Mouse (Mus musculus) macrophage (primary cell): Measurements from ENCODE around the gene Arf3. TPM values are rescaled to one million over a fixed set of nuclear protein-coding genes. Genes with fewer than 3 reads are reported as not detected.
"Not testable (repeated sequence)": the region's sequence is repeated elsewhere in the genome, so short reads cannot be mapped to it uniquely, and the experiment has no call there.

Experiments
- H3K27ac ChIP-seq: fragments of 350-480 bp; formaldehyde crosslinking; 2 replicates; pipeline ENCODE4 v1.9.0; 2021
- H3K36me3 ChIP-seq: fragments of 350-480 bp; formaldehyde crosslinking; 2 replicates; pipeline ENCODE4 v1.9.0; 2021; ENCODE audit errors: inconsistent target
- H3K4me3 ChIP-seq: fragments of 350-480 bp; formaldehyde crosslinking; 2 replicates; pipeline ENCODE4 v1.9.0; 2021; ENCODE audit errors: inconsistent target
- H3K79me2 ChIP-seq: fragments of 350-480 bp; formaldehyde crosslinking; 2 replicates; pipeline ENCODE4 v1.9.0; 2021; ENCODE audit errors: inconsistent target
- WGBS: methylation state at CpG from one replicate; pipeline ENCODE4 v1.1.7; 2026; ENCODE audit warnings: inconsistent platforms; ENCODE audit not compliant: missing documents; 5-methylcytosine and 5-hydroxymethylcytosine counted together
- polyA plus RNA-seq: library from polyadenylated mRNA; stranded (reverse); fragments of 250-400 nt; gene quantifications from 3 replicates; pipeline ENCODE4 v1.2.4, GENCODE M21; 2018; ENCODE audit warnings: inconsistent platforms
- total RNA-seq, 78 experiments: library from RNA; depleted of rRNA; stranded (reverse); fragments of 250-400 nt; gene quantifications; 1 replicate in 9 of 78; 2 replicates in 24 of 78; 3 replicates in 43 of 78; 4 replicates in 2 of 78; pipeline ENCODE4 v1.2.4; 2018; ENCODE audit warnings: inconsistent platforms in 56 of 78

The Arf3 gene
- total RNA-seq (2018; cell fraction: chromatin; rRNA removed), result 10 to 100 TPM; 11.7 to 61.5 (median 34.6) TPM
- 100 to 1,000 TPM; 102 to 153 (median 124) TPM for total RNA-seq (2018; cell fraction: cytosol; rRNA removed)
- total RNA-seq (2018; cell fraction: nucleus; rRNA removed), result 100 to 1,000 TPM in 11 of 26 experiments, 10 to 100 TPM in 15; 38.8 to 175 (median 97.1) TPM
- 95.4 to 100 TPM (median 98.2 TPM) in 3 replicates for polyA plus RNA-seq

GRCm38 (mm10) chr15:98762670-98763529, at the start of gene Arf3:
Gene Arf3, minus strand, starts transcription at chr15:98763214.
- Histone ChIP-seq H3K36me3 (no peaks in the 10 kb centered on the region), H3K79me2 (peaks cover 47% of the 10 kb centered on the region), H3K27ac (peak within 1 kb of the TSS; percentile 55), H3K4me3 (peak within 1 kb of the TSS; percentile 58)
- under 1% methylated on average over 63 of the region's 76 CpGs for WGBS

- H3K27ac ChIP-seq, H3K4me3 ChIP-seq, H3K79me2 ChIP-seq: not testable (repeated sequence)
- peaks cover 24% of the 10 kb centered on the region; the same call in 1 of the 2 replicates for H3K36me3 ChIP-seq
- 85% methylated on average over 6 of the region's 6 CpGs for WGBS
These were observed 47.2 kb upstream of the Arf3 start for GRCm38 (mm10) chr15:98810212-98810611.

GRCm38 (mm10) chr15:98809390-98809789, 46.4 kb upstream of the Arf3 start, which contains the start of gene Ddn:
Gene Ddn, minus strand, starts transcription at chr15:98809490.
- 94% methylated on average over 3 of the region's 3 CpGs for WGBS
- Histone ChIP-seq H3K27ac (no peak within 1 kb of the TSS), H3K36me3 (peaks cover 21% of the 10 kb centered on the region; the same call in 1 of the 2 replicates), H3K4me3 (no peak within 1 kb of the TSS), H3K79me2 (no peaks in the 10 kb centered on the region)

- Histone ChIP-seq H3K79me2 (no peaks in the 10 kb centered on the region), H3K4me3 (no peak overlapping the region), H3K36me3 (peaks cover 14% of the 10 kb centered on the region; the same call in 1 of the 2 replicates), H3K27ac (no peak overlapping the region)
- 31% methylated on average over 6 of the region's 6 CpGs for WGBS
These were observed 45.7 kb upstream of the Arf3 start for GRCm38 (mm10) chr15:98808651-98809134.

- H3K4me3 ChIP-seq, result no peak overlapping the region
- no peak overlapping the region for H3K27ac ChIP-seq
- WGBS, result 3% methylated on average over 33 of the region's 34 CpGs
- no peaks in the 10 kb centered on the region for H3K79me2 ChIP-seq
- peaks cover 8% of the 10 kb centered on the region; the same call in 1 of the 2 replicates for H3K36me3 ChIP-seq
These were observed 45.1 kb upstream of the Arf3 start for GRCm38 (mm10) chr15:98807895-98808650.

- H3K27ac ChIP-seq, result no peak overlapping the region
- H3K4me3 ChIP-seq, result no peak overlapping the region
- WGBS, result 5% methylated on average over 56 of the region's 58 CpGs
- no peaks in the 10 kb centered on the region for H3K79me2 ChIP-seq
- H3K36me3 ChIP-seq, result 0 out of 2 replicates have a peak, but pooled peaks cover 5% of the 10 kb centered on the region
These were observed 44.1 kb upstream of the Arf3 start for GRCm38 (mm10) chr15:98806809-98807770.

GRCm38 (mm10) chr15:98806071-98806808, 43.2 kb upstream of the Arf3 start:
- H3K27ac ChIP-seq, result no peak overlapping the region
- no peaks in the 10 kb centered on the region for H3K79me2 ChIP-seq
- H3K36me3 ChIP-seq, result 0 out of 2 replicates have a peak, but pooled peaks cover 4% of the 10 kb centered on the region
- no peak overlapping the region for H3K4me3 ChIP-seq
- WGBS, result 35% methylated on average over 30 of the region's 30 CpGs

GRCm38 (mm10) chr15:98805324-98806040, 42.5 kb upstream of the Arf3 start:
- 3% methylated on average over 64 of the region's 64 CpGs for WGBS
- Histone ChIP-seq H3K27ac (no peak overlapping the region), H3K36me3 (no peaks in the 10 kb centered on the region), H3K79me2 (no peaks in the 10 kb centered on the region), H3K4me3 (no peak overlapping the region)

- Histone ChIP-seq H3K36me3 (no peaks in the 10 kb centered on the region), H3K27ac (no peak overlapping the region), H3K4me3 (no peak overlapping the region), H3K79me2 (no peaks in the 10 kb centered on the region)
- 3% methylated on average over 32 of the region's 32 CpGs for WGBS
These were observed 41.0 kb upstream of the Arf3 start for GRCm38 (mm10) chr15:98804054-98804453.

- WGBS, result 22% methylated on average over 8 of the region's 8 CpGs
- Histone ChIP-seq H3K4me3 (no peak overlapping the region), H3K79me2 (no peaks in the 10 kb centered on the region), H3K27ac (no peak overlapping the region), H3K36me3 (no peaks in the 10 kb centered on the region)
These were observed 39.9 kb upstream of the Arf3 start for GRCm38 (mm10) chr15:98802926-98803325.

- 8% methylated on average over 12 of the region's 12 CpGs for WGBS
- no peaks in the 10 kb centered on the region for H3K36me3 ChIP-seq
- no peak overlapping the region for H3K4me3 ChIP-seq
- H3K27ac ChIP-seq, result no peak overlapping the region
- no peaks in the 10 kb centered on the region for H3K79me2 ChIP-seq
These were observed 36.4 kb upstream of the Arf3 start for GRCm38 (mm10) chr15:98799396-98799795.

- WGBS, result 92% methylated on average over 2 of the region's 3 CpGs
- H3K4me3 ChIP-seq, result no peak overlapping the region
- H3K79me2 ChIP-seq, result no peaks in the 10 kb centered on the region
- no peaks in the 10 kb centered on the region for H3K36me3 ChIP-seq
- no peak overlapping the region for H3K27ac ChIP-seq
These were observed 35.9 kb upstream of the Arf3 start for GRCm38 (mm10) chr15:98798903-98799302.
